Mouse (Mus musculus) ES-Bruce4 (cell line): ENCODE results near the gene Clcn1. TPM values are rescaled to one million over a fixed set of nuclear protein-coding genes. Genes with fewer than 3 reads are reported as not detected.

ENCODE experiments used
- H3K27ac ChIP-seq: 2 replicates; pipeline ENCODE4 v1.5.1; 2012; ENCODE audit warnings: low read length, inconsistent platforms; ENCODE audit not compliant: insufficient read depth
- H3K27me3 ChIP-seq: 2 replicates; pipeline ENCODE4 v1.6.1; 2012; ENCODE audit warnings: mild to moderate bottlenecking, low read length, inconsistent platforms; ENCODE audit not compliant: control insufficient read depth, poor library complexity, insufficient read depth, severe bottlenecking
- H3K36me3 ChIP-seq: 2 replicates; pipeline ENCODE4 v1.6.1; 2012; ENCODE audit warnings: inconsistent platforms, mild to moderate bottlenecking, low read length, moderate library complexity; ENCODE audit not compliant: control insufficient read depth, poor library complexity, insufficient read depth, severe bottlenecking
- H3K4me1 ChIP-seq: one replicate; pipeline ENCODE4 v1.8.1; 2011; ENCODE audit warnings: low read length; ENCODE audit not compliant: control insufficient read depth, insufficient read depth
- H3K4me3 ChIP-seq: 2 replicates; pipeline ENCODE4 v1.5.1; 2011; ENCODE audit warnings: low read depth, mild to moderate bottlenecking, low read length
- H3K9ac ChIP-seq: 2 replicates; pipeline ENCODE4 v1.6.1; 2012; ENCODE audit warnings: low read depth, mild to moderate bottlenecking, inconsistent platforms; ENCODE audit not compliant: poor library complexity, severe bottlenecking
- H3K9me3 ChIP-seq: replicated peaks from 2 replicates; pipeline ENCODE4 v1.6.1; 2012; ENCODE audit warnings: mild to moderate bottlenecking, low read length, inconsistent platforms; ENCODE audit not compliant: control insufficient read depth, poor library complexity, insufficient read depth, severe bottlenecking
- CTCF ChIP-seq: IDR thresholded peaks from one replicate; pipeline ENCODE4 v1.8.1; 2011; ENCODE audit warnings: low read depth, low read length
- EP300 ChIP-seq: IDR thresholded peaks from 2 replicates; pipeline ENCODE4 v1.6.1; 2011; ENCODE audit warnings: low read depth, low read length; ENCODE audit not compliant: insufficient read depth
- POLR2A ChIP-seq: IDR thresholded peaks from one replicate; pipeline ENCODE4 v1.8.1; 2011; ENCODE audit warnings: low read length; ENCODE audit not compliant: insufficient read depth
- polyA plus RNA-seq: library from polyadenylated mRNA; stranded (reverse); fragments of >200 nt; gene quantifications from 2 replicates; pipeline ENCODE4 v1.2.4, GENCODE M21; 2011; ENCODE audit warnings: low read depth; ENCODE audit not compliant: missing spikeins, insufficient read depth, insufficient read length

The Clcn1 gene
- polyA plus RNA-seq, 1 experiment = 7.0 TPM

DNA sequence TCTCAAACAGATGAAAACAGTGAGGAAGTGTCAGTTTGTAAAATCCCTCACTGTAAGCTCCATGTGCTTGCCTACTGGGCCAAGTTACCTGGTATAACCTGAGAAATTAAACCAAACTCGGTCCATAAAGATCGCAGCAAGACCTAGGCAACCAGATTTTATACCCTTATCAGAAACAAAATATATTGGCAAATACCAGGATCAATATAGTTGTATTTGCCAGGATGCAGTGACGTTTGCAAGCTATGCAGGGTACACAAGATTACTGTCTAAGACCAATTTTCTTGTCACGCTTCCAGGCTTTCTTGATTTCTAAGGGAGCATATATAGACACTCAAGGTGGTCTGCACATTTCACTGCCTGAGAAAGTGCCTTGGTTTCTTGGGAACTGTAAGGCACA, 34.7 kb upstream of the Clcn1 start:
- no peak overlapping the region for H3K27ac ChIP-seq
- H3K4me3 ChIP-seq = no peak overlapping the region
- TF ChIP-seq CTCF (no peak), POLR2A (no peak), EP300 (no peak)
- no peak overlapping the region for H3K9ac ChIP-seq
- no peaks in the 10 kb centered on the region for H3K27me3 ChIP-seq
- peaks cover 2% of the 10 kb centered on the region for H3K4me1 ChIP-seq
- H3K9me3 ChIP-seq = no peaks in the 10 kb centered on the region
- no peaks in the 10 kb centered on the region for H3K36me3 ChIP-seq

DNA sequence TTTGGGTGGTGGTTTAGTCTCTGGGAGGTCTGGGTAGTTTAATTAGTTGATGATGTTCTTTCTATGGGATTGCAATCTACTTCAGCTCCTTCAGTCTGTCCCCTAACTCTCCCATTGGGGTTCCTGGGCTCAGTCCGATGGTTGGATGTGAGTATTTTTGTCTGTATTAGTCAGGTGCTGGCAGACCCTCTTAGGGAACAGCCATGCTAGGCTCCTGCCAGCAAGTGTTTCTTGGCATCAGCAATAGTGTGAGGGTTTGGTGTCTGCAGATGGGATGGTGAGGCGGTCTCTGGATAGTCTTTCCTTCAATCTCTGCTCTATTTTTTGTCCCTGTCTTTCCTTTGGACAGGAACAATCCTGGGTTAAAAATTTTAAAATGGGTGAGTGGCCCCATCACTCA, 33.4 kb upstream of the Clcn1 start:
- H3K4me3 ChIP-seq = no peak overlapping the region
- H3K27ac ChIP-seq = no peak overlapping the region
- no peaks in the 10 kb centered on the region for H3K9me3 ChIP-seq
- TF ChIP-seq EP300 = no peak
- no peak for TF ChIP-seq POLR2A
- TF ChIP-seq CTCF = no peak
- no peak overlapping the region for H3K9ac ChIP-seq
- no peaks in the 10 kb centered on the region for H3K36me3 ChIP-seq
- peaks cover 2% of the 10 kb centered on the region for H3K4me1 ChIP-seq
- no peaks in the 10 kb centered on the region for H3K27me3 ChIP-seq

DNA sequence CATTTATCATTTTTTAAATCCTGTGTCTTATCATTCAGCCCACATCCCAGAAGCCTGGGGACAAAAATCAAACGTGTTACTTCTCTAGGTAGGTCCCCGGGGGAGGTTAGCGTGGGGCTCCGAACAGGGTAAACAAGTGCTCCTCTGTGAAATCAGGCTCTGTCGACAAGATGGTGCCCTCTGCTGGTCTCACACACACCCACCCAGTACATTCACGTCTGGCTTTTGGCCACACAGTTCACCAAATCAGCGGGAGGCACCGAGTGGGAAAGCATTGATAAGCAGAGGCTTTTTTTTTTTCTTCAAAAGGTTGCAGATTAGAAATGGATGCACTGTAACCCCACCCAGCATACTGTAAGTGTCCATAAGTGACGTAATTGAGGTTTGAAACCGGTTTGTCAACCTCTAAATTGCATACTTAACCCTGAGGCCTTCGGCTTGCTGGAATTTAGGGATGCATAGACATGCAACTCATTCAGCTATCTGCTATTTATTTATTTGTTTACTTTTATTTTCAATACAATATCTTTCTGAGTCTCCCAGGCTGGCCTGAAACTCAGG, 29.1 kb upstream of the Clcn1 start:
- Histone ChIP-seq H3K27me3 (no peaks in the 10 kb centered on the region), H3K36me3 (no peaks in the 10 kb centered on the region), H3K4me3 (no peak overlapping the region), H3K9ac (no peak overlapping the region), H3K4me1 (peaks cover 6% of the 10 kb centered on the region), H3K27ac (no peak overlapping the region), H3K9me3 (no peaks in the 10 kb centered on the region)
- TF ChIP-seq EP300 (0 out of 2 replicates have a peak, but pooled peaks have one; percentile 43), CTCF (peak; percentile 80), POLR2A (no peak)

DNA sequence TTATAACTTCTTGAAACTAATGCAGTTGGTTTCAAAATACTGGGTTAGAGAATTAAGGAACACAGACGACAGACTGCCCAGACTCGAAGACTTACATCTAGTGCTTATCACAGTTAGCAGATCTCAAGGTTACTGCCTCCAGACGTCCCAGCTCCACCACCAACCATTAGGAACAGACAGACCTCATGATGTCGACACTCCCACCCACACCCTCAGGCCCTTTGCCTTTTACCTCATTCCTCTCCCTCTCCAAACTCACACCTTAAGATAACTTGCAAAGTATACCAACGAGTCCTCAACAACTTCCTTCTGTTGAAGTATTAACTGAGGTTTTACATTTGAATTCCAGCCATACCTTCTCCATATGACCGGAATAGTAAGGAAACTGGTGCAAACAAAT, 26.1 kb upstream of the Clcn1 start:
- TF ChIP-seq CTCF (no peak), EP300 (no peak), POLR2A (no peak)
- Histone ChIP-seq H3K9ac (no peak overlapping the region), H3K4me1 (peaks cover 6% of the 10 kb centered on the region), H3K27me3 (no peaks in the 10 kb centered on the region), H3K4me3 (no peak overlapping the region), H3K27ac (no peak overlapping the region), H3K9me3 (no peaks in the 10 kb centered on the region), H3K36me3 (no peaks in the 10 kb centered on the region)

DNA sequence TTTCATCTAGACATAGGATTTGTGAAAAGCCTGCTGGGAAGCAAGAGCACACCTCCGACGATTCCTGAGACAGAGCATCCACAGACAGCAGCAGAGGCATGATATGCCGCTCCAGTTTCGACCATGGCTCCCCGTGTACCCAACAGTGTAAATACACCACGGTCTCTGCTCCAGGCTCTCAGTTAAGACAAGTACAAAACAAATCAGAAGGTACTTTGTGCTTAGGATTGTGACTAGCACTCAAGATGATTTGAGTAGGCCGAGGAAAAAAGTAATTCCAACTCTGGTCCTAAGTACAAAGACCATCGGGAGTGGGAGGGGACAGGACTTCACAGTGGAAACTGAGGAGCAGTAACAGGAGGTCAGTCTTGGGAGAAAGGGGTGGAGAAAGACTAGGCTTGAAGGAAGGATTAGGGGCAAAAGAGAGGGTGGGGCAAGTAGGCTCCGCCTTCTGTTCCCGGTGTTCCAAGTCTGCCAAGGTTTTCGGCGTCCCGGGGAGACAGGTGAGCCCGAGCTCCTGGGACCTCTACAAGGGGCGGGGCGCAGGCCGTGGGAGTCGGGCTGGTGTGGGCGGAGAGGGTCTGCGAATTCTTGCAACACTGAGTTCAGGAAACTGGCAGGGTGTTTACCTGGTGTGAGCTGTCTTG, 24.8 kb upstream of the Clcn1 start, which contains the start of gene Tmem139:
Gene Tmem139 (plus strand): TSS at position 447 of the 647 bp plus-strand sequence.
- Histone ChIP-seq H3K27me3 (no peaks in the 10 kb centered on the region), H3K4me3 (peak within 1 kb of the TSS; percentile 42), H3K9ac (peak within 1 kb of the TSS; percentile 10), H3K36me3 (peaks cover 2% of the 10 kb centered on the region; the same call in 1 of the 2 replicates), H3K9me3 (no peaks in the 10 kb centered on the region), H3K4me1 (peaks cover 3% of the 10 kb centered on the region), H3K27ac (0 out of 2 replicates have a peak within 1 kb of the TSS, but pooled peaks have one; percentile 9)
- TF ChIP-seq EP300 (no peak), CTCF (no peak), POLR2A (no peak)

DNA sequence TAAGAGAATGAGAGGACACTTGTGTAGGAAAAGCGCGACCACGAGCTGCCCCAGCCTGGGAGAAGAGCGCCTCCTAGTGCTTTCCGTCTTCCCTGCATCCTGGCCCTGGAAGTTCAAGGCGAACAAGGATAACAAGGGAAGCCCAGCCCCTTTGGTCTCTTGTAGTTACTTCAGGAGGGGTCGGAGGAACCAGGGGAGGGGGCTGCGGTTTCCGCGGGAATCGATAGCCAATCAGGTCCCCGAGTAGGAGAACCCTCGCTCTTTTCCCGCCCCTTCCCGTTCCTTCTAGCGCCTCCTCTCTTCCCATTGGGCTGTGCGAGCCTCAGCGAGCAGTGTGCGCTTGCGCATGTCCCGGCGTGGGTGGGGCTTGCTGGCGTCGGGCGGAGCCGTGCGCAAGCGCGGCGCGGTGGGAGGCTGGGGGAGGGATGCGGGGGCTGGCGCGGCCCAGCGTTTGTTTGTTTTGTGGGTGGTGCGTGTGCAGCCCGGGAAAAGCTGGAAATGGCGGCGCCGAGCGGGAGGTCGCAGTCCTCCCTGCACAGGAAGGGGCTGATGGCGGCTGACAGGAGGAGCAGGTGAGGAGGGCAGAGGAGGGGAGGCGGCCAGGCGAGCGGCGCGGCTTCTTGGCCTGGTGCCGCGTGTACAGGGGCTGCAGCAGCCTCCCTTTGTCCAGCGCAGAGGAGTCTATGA, 21.7 kb upstream of the Clcn1 start, which contains the start of gene Casp2:
Gene Casp2 (plus strand): TSS at position 360 of the 687 bp plus-strand sequence.
- Histone ChIP-seq H3K4me1 (peaks cover 3% of the 10 kb centered on the region), H3K36me3 (peaks cover 30% of the 10 kb centered on the region), H3K9ac (peak within 1 kb of the TSS; percentile 79), H3K9me3 (no peaks in the 10 kb centered on the region), H3K4me3 (peak within 1 kb of the TSS; percentile 76), H3K27me3 (no peaks in the 10 kb centered on the region), H3K27ac (0 out of 2 replicates have a peak within 1 kb of the TSS, but pooled peaks have one; percentile 0)
- TF ChIP-seq POLR2A = no peak
- peak; percentile 93 for TF ChIP-seq CTCF
- no peak for TF ChIP-seq EP300
